Mouse (Mus musculus) adrenal gland, postnatal 25 days (tissue): Measurements from ENCODE around the gene Atg4d. TPM values are rescaled to one million over a fixed set of nuclear protein-coding genes. Genes with fewer than 3 reads are reported as not detected.
"Not testable (repeated sequence)": the region's sequence is repeated elsewhere in the genome, so short reads cannot be mapped to it uniquely, and the experiment has no call there.

Source experiments
- DNase-seq: peaks from one replicate; pipeline ENCODE4 v3.0.0; 2021; ENCODE audit warnings: mixed read lengths
- total RNA-seq: library from RNA; stranded (reverse); gene quantifications from 2 replicates; pipeline ENCODE4 v1.2.3, GENCODE M21; 2021

Atg4d gene
- total RNA-seq, 1 experiment from 2014 or later = 42.2 TPM

- DNase-seq = no peak
These were observed 49.5 kb downstream of the Atg4d start for GRCm38 (mm10) chr9:21314367-21315140.

- DNase-seq = no peak
These were observed 50.3 kb downstream of the Atg4d start for GRCm38 (mm10) chr9:21315421-21315820.

GRCm38 (mm10) chr9:21316696-21317095, 51.6 kb downstream of the Atg4d start:
- DNase-seq = no peak

- no peak for DNase-seq
These were observed 53.7 kb downstream of the Atg4d start for GRCm38 (mm10) chr9:21318792-21319191.

GRCm38 (mm10) chr9:21319503-21319902, 54.4 kb downstream of the Atg4d start:
- no peak for DNase-seq

GRCm38 (mm10) chr9:21320280-21320618, 55.2 kb downstream of the Atg4d start:
- DNase-seq = no peak

- peak; percentile 91 for DNase-seq
These were observed 55.8 kb downstream of the Atg4d start, which contains the start of gene Slc44a2 for GRCm38 (mm10) chr9:21320619-21321512. Gene Slc44a2, plus strand, starts transcription at chr9:21320698.

GRCm38 (mm10) chr9:21321513-21321835, 56.4 kb downstream of the Atg4d start:
- peak; percentile 30 for DNase-seq

- no peak for DNase-seq
These were observed 57.3 kb downstream of the Atg4d start for GRCm38 (mm10) chr9:21322211-21322916.

GRCm38 (mm10) chr9:21322917-21323297, 57.8 kb downstream of the Atg4d start:
- DNase-seq = not testable (repeated sequence)

- no peak for DNase-seq
These were observed 59.2 kb downstream of the Atg4d start for GRCm38 (mm10) chr9:21324269-21324668.

Other genes with a start within 250 kb of the Atg4d start
- 6.5 and 8.9 TPM in 2 replicates for gene Icam1, start 249.3 kb upstream of the Atg4d start, total RNA-seq
- gene Icam4, start 235.9 kb upstream of the Atg4d start, total RNA-seq = 1.6 and 1.9 TPM in 2 replicates
- gene Icam5, start 233.2 kb upstream of the Atg4d start, total RNA-seq = 0.43 and 0.49 TPM in 2 replicates
- not detected in 2 replicates for gene Zglp1, start 198.2 kb upstream of the Atg4d start, total RNA-seq
- 0.52 TPM in 1 of 2 replicates, not detected in the other for gene Gm49373, start 192.2 kb upstream of the Atg4d start, total RNA-seq
- gene Fdx1l, start 191.7 kb upstream of the Atg4d start, total RNA-seq = 32.4 and 36.5 TPM in 2 replicates
- gene Gm38431, start 173.3 kb upstream of the Atg4d start, total RNA-seq = 2.5 and 9.4 TPM in 2 replicates
- gene Raver1, start 173.3 kb upstream of the Atg4d start, total RNA-seq = 52.1 and 60.0 TPM in 2 replicates
- 17.7 and 22.4 TPM in 2 replicates for gene Tyk2, start 134.1 kb upstream of the Atg4d start, total RNA-seq
- gene Cdc37, start 115.3 kb upstream of the Atg4d start, total RNA-seq = 190 and 202 TPM in 2 replicates
- 12.9 and 13.1 TPM in 2 replicates for gene Pde4a, start 99.6 kb upstream of the Atg4d start, total RNA-seq
- gene Keap1, start 25.9 kb upstream of the Atg4d start, total RNA-seq = 50.8 and 51.5 TPM in 2 replicates
- gene S1pr5, start 16.9 kb upstream of the Atg4d start, total RNA-seq = 0.88 and 1.3 TPM in 2 replicates
- gene Kri1, start 22.7 kb downstream of the Atg4d start, total RNA-seq = 34.7 and 48.1 TPM in 2 replicates
- 13.5 and 19.9 TPM in 2 replicates for gene Cdkn2d, start 26.1 kb downstream of the Atg4d start, total RNA-seq
- gene Ap1m2, start 47.0 kb downstream of the Atg4d start, total RNA-seq = not detected in 2 replicates
- gene Slc44a2, start 55.4 kb downstream of the Atg4d start, total RNA-seq = 31.8 and 46.3 TPM in 2 replicates
- gene Ilf3, start 102.6 kb downstream of the Atg4d start, total RNA-seq = 68.9 and 69.5 TPM in 2 replicates
- 17.0 and 25.1 TPM in 2 replicates for gene Qtrt1, start 146.5 kb downstream of the Atg4d start, total RNA-seq
- gene Dnm2, start 159.6 kb downstream of the Atg4d start, total RNA-seq = 110 and 126 TPM in 2 replicates
- gene Tmed1, start 245.0 kb downstream of the Atg4d start, total RNA-seq = 26.8 and 37.1 TPM in 2 replicates